Comparison of ENCODE assay signal across 9 mouse cellular contexts in genomic region chr2:92788875-92789274, GRCm38 (mm10).
"Had no signal": no experiment of that assay in that cellular context is flagged by ENCODE, and none has a peak within 500 bp of the region (broad histone marks: within the 10 kb centered on the region; RNA-seq: fewer than 3 reads in every experiment).

No protein-coding gene starts in this region.

- DNase-seq: kidney, postnatal 10 days; kidney, postnatal 4 days; liver; liver, embryonic 13.5 days; lung, adult 18-20 months; retina, postnatal 1 day; right cerebral cortex, postnatal 4 days; spleen, adult 18-20 months; thymus, postnatal 36 days had no signal
